Mouse (Mus musculus) kidney, embryonic 15.5 days (tissue): ENCODE data around the gene Braf. TPM values are rescaled to one million over a fixed set of nuclear protein-coding genes. Genes with fewer than 3 reads are reported as not detected.

ENCODE experiments used
- polyA plus RNA-seq: library from polyadenylated mRNA; unstranded; fragments of >200 nt; fragmentation: Nextera tagmentation; extraction: Ambion mirVana; gene quantifications from 2 replicates; pipeline ENCODE4 v1.2.1, GENCODE M21; 2015

Gene Braf
- polyA plus RNA-seq, 1 experiment from 2014 or later = 17.3 TPM

Other genes starting within 250 kb of the Braf start
- gene Dennd2a, start 167.6 kb downstream of the Braf start, polyA plus RNA-seq = 23.5 and 24.0 TPM in 2 replicates
- 27.4 TPM in 2 replicates for gene Adck2, start 151.6 kb downstream of the Braf start, polyA plus RNA-seq
- 2.2 TPM in 1 of 2 replicates, not detected in the other for gene Gm42420, start 139.7 kb downstream of the Braf start, polyA plus RNA-seq
- gene Ndufb2, start 132.9 kb downstream of the Braf start, polyA plus RNA-seq = 347 and 379 TPM in 2 replicates
- gene Mrps33, start 85.5 kb upstream of the Braf start, polyA plus RNA-seq = 196 and 209 TPM in 2 replicates
- 0.39 and 0.48 TPM in 2 replicates for gene Tmem178b, start 147.8 kb upstream of the Braf start, polyA plus RNA-seq